Mouse (Mus musculus) kidney, adult 2 months (tissue): ENCODE measurements around the gene Cdca7l. TPM values are rescaled to one million over a fixed set of nuclear protein-coding genes. Genes with fewer than 3 reads are reported as not detected.

Source experiments
- DNase-seq: peaks from one replicate; pipeline ENCODE4 v3.0.0; 2021
- H3K27ac ChIP-seq: fragments of 200-500 bp; 2 replicates; pipeline ENCODE4 v1.5.1; 2012; ENCODE audit warnings: low read depth, low read length, control low read depth, inconsistent platforms; ENCODE audit not compliant: insufficient read depth
- H3K27me3 ChIP-seq: fragments of 200-500 bp; replicated peaks from 2 replicates; pipeline ENCODE4 v1.6.1; 2012; ENCODE audit warnings: mild to moderate bottlenecking, moderate library complexity, low read length, inconsistent platforms; ENCODE audit not compliant: control insufficient read depth, insufficient read depth
- H3K36me3 ChIP-seq: fragments of 200-500 bp; 2 replicates; pipeline ENCODE4 v1.6.1; 2012; ENCODE audit warnings: mild to moderate bottlenecking, moderate library complexity, low read length, inconsistent platforms; ENCODE audit not compliant: control insufficient read depth, insufficient read depth
- H3K4me1 ChIP-seq: fragments of 200-500 bp; 2 replicates; pipeline ENCODE4 v1.6.1; 2011; ENCODE audit warnings: low read length; ENCODE audit not compliant: control insufficient read depth, insufficient read depth
- H3K4me3 ChIP-seq: fragments of 200-500 bp; 2 replicates; pipeline ENCODE4 v1.5.1; 2011; ENCODE audit warnings: mild to moderate bottlenecking, low read depth, low read length, control low read depth; ENCODE audit not compliant: insufficient read depth
- CTCF ChIP-seq: fragments of 200-500 bp; conservative IDR thresholded peaks from 2 replicates; pipeline ENCODE4 v1.5.1; 2011; ENCODE audit warnings: low read depth, mild to moderate bottlenecking, control low read depth, low read length, moderate library complexity, mixed read lengths; ENCODE audit not compliant: insufficient read depth, insufficient read length
- POLR2A ChIP-seq: fragments of 200-500 bp; IDR thresholded peaks from one replicate; pipeline ENCODE4 v1.6.1; 2011; ENCODE audit warnings: low read depth, low read length, control low read depth
- WGBS: fragments of 180-500 bp; shearing (Covaris S2); methylation state at CpG from one replicate; pipeline ENCODE4 v1.1.7; 2018; 5-methylcytosine and 5-hydroxymethylcytosine counted together
- polyA plus RNA-seq: library from polyadenylated mRNA; depleted of rRNA; stranded (reverse); fragments of >200 nt; gene quantifications from 2 replicates; pipeline ENCODE4 v1.2.3, GENCODE M21; 2012

The Cdca7l gene
- polyA plus RNA-seq, 1 experiment = 2.5 TPM

- H3K4me3 ChIP-seq = no peak overlapping the region
- no peaks in the 10 kb centered on the region for H3K36me3 ChIP-seq
- no peaks in the 10 kb centered on the region for H3K4me1 ChIP-seq
- no peaks in the 10 kb centered on the region; the same call in 1 of the 2 replicates for H3K27me3 ChIP-seq
- no peak for DNase-seq
- no peak overlapping the region for H3K27ac ChIP-seq
- TF ChIP-seq POLR2A = no peak
- TF ChIP-seq CTCF = no peak
- WGBS = 54% methylated on average over 7 of the region's 7 CpGs
Measured at GRCm38 (mm10) chr12:117789017-117789416, 15.1 kb upstream of the Cdca7l start.

- H3K4me3 ChIP-seq = no peak overlapping the region
- no peaks in the 10 kb centered on the region for H3K27me3 ChIP-seq
- H3K4me1 ChIP-seq = no peaks in the 10 kb centered on the region
- TF ChIP-seq CTCF = no peak
- TF ChIP-seq POLR2A = no peak
- WGBS = 90% methylated on average over 4 of the region's 4 CpGs
- H3K36me3 ChIP-seq = no peaks in the 10 kb centered on the region
- no peak for DNase-seq
- H3K27ac ChIP-seq = no peak overlapping the region
Measured at GRCm38 (mm10) chr12:117795303-117795702, 8.8 kb upstream of the Cdca7l start.

GRCm38 (mm10) chr12:117805576-117805975 lies 1.5 kb downstream of the Cdca7l start:
- no peak for TF ChIP-seq POLR2A
- TF ChIP-seq CTCF = no peak
- H3K27ac ChIP-seq = no peak overlapping the region
- no peaks in the 10 kb centered on the region for H3K27me3 ChIP-seq
- no peak for DNase-seq
- 80% methylated on average over 4 of the region's 4 CpGs for WGBS
- H3K36me3 ChIP-seq = no peaks in the 10 kb centered on the region
- no peaks in the 10 kb centered on the region for H3K4me1 ChIP-seq
- H3K4me3 ChIP-seq = no peak overlapping the region

- H3K36me3 ChIP-seq = no peaks in the 10 kb centered on the region
- no peak for DNase-seq
- no peaks in the 10 kb centered on the region for H3K27me3 ChIP-seq
- no peak overlapping the region for H3K27ac ChIP-seq
- no peaks in the 10 kb centered on the region for H3K4me1 ChIP-seq
- no peak overlapping the region for H3K4me3 ChIP-seq
- TF ChIP-seq CTCF (no peak), POLR2A (no peak)
- WGBS = 34% methylated on average over 12 of the region's 12 CpGs
Measured at GRCm38 (mm10) chr12:117806007-117806451, 1.9 kb downstream of the Cdca7l start.

GRCm38 (mm10) chr12:117806470-117806869 lies 2.4 kb downstream of the Cdca7l start:
- WGBS = 80% methylated on average over 4 of the region's 4 CpGs
- no peak for TF ChIP-seq CTCF
- TF ChIP-seq POLR2A = no peak

GRCm38 (mm10) chr12:117807637-117808036 lies 3.5 kb downstream of the Cdca7l start:
- Histone ChIP-seq H3K27ac (no peak overlapping the region), H3K4me3 (no peak overlapping the region), H3K4me1 (no peaks in the 10 kb centered on the region), H3K36me3 (no peaks in the 10 kb centered on the region), H3K27me3 (no peaks in the 10 kb centered on the region)
- TF ChIP-seq CTCF = no peak
- TF ChIP-seq POLR2A = no peak
- WGBS = 20% methylated on average over 10 of the region's 12 CpGs
- no peak for DNase-seq

More at GRCm38 (mm10) chr12:117806470-117806869, 2.4 kb downstream of the Cdca7l start:
- Histone ChIP-seq H3K4me3 (no peak overlapping the region), H3K36me3 (no peaks in the 10 kb centered on the region), H3K4me1 (no peaks in the 10 kb centered on the region), H3K27ac (no peak overlapping the region), H3K27me3 (no peaks in the 10 kb centered on the region)
- DNase-seq = no peak

GRCm38 (mm10) chr12:117808355-117809326 lies 4.6 kb downstream of the Cdca7l start:
- WGBS = 42% methylated on average over 17 of the region's 17 CpGs
- no peak for DNase-seq
- TF ChIP-seq POLR2A (no peak), CTCF (no peak)
- H3K4me3 ChIP-seq = no peak overlapping the region
- H3K4me1 ChIP-seq = no peaks in the 10 kb centered on the region
- H3K27me3 ChIP-seq = no peaks in the 10 kb centered on the region
- no peak overlapping the region for H3K27ac ChIP-seq
- H3K36me3 ChIP-seq = no peaks in the 10 kb centered on the region
